Mouse (Mus musculus) spleen, postnatal 10 days (tissue): ENCODE measurements at regions not wholly inside any gene's neighbourhood (a gene's known extent, or its start where the extent isn't known, plus 50 kb on each side); places are given as distances from the start of the nearest gene placed in this dataset.
"Not testable (repeated sequence)": the region's sequence is repeated elsewhere in the genome, so short reads cannot be mapped to it uniquely, and the experiment has no call there.

Experiments
- DNase-seq, 2 experiments: peaks; one replicate each; pipeline ENCODE4 v3.0.0; 2021 to 2022; ENCODE audit warnings: low spot score in 2 of 2

DNA sequence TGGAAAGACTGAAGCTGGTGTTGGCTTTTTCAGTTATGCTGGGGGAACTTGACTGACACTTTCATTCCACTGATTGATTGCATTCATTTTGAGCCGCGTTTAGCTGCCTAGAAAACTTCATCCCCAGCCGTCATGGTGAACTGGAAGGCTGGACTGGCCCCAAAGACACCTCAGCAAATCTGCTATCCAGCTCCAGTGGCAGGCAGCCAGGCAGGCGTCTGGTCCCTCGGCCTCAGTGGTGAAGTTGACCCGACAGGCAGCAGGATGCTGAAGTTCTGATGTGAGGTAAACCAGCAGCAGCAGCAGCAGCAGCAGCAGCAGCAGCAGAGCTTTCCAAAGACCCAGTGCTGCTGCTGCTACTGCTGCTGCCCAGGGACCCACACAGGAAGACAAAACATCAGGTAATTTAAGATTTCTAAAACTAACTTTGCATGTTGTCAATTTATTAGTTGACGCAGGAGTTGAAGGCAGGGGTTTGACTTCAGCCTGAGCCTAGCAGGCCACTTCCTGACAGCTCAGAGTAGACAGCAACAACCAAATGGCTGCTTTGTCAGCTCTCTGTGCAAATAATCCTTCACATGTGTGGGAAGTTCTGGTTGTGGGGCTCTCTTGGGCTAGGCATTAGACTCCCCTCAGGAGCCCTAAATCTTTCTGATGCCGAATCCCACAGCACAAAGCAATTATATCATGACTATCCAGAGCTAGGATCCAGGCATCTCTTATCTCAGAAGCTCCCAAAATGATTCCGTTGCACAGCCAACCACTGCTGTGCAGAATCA, 200.4 kb upstream of the Nhs start:
- DNase-seq: no peak

GRCm38 (mm10) chrX:162348341-162348740, 188.8 kb upstream of the Nhs start:
- DNase-seq: no peak

DNA sequence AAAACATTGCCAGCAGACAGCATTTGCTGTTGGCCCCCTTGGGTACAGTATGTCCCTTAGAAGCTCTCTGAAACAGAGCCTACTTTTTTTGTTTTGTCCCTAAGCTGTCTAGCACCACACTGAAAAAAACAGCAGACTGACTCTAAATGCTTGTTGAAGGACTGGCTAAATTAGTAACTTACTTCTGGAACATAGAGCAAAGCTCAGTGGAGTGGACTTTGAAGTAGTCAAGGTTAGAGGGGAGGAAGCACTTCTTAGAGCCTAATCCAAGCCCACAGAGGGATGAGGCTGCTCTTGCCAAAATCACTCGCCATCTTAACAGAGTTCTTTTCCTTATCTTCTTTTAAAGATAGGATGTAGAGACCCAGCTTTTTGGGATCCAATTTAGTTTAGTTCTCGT, 188.4 kb upstream of the Nhs start:
- DNase-seq: no peak

DNA sequence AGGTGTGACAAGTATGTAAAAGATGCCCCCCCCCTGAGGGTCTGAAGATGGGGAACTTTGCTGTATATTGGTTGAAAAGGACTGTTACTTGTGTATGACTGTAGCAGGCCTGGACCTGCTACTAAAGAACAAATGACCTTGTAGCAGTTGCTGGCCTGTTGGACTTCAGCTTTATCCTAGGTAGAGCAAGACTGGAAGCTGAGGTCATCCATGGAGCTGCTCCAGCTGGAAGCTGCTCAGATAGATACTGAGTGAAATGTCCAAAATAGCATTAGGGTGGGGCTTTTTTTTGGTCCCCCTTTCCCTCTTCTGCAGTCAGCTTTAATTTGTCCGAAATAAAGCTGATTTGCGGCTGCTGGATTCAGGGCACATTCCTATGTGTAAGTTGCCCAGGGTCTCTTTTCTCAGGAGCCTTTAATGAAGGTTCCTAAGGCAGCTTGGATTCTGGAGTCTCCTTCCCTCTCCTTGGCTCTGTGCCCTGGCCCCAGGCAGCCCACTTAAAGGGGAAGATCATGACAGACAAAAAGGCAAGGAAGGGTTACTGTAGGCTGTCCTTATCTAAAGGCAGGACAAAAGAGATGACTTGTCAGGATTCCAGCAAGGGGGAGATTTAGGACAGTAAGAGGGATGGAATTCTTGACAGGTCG, 186.1 kb upstream of the Nhs start:
- no peak for DNase-seq

GRCm38 (mm10) chrX:162332121-162332520, 172.6 kb upstream of the Nhs start:
- no peak for DNase-seq

DNA sequence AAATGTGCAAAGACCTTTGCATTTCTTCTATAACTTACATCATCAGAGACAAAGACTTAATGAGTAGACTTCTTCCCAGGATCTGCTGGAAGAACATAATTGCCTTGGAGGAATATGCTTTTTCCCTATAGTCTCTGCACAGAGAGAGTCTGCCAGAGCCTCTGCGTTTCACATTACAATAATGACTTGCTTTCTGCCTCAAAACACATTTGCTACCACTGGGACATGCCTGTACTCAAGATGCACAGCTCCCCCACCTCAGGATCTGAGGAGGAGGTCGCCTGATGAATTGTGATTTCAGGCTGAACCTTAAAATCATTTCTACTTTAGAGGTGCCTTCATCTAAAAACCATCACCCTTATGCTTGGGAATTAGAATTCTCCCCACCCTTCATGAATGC, 148.1 kb upstream of the Nhs start:
- no peak for DNase-seq

DNA sequence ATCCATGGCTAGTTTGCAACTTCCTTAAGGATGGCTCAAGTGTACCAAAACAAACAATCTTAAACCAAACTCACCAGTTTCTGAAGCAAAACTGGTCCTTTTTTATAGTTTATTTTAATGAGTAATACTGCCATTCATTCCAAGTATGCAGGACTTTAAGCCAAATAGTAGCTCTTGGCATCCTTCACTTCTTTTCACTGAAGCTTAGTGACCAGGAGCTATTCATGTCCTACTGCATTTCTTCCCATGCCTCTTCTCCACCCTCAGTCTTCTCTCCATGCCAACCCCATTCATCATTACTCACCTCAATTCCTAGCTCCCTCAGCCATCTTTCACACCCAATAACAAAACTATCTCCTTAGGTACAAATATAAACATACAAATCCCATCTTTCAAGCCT, 144.6 kb upstream of the Nhs start:
- DNase-seq: no peak

GRCm38 (mm10) chrX:162302788-162303187, 143.3 kb upstream of the Nhs start:
- no peak for DNase-seq

GRCm38 (mm10) chrX:162291234-162291633, 131.7 kb upstream of the Nhs start:
- no peak for DNase-seq

DNA sequence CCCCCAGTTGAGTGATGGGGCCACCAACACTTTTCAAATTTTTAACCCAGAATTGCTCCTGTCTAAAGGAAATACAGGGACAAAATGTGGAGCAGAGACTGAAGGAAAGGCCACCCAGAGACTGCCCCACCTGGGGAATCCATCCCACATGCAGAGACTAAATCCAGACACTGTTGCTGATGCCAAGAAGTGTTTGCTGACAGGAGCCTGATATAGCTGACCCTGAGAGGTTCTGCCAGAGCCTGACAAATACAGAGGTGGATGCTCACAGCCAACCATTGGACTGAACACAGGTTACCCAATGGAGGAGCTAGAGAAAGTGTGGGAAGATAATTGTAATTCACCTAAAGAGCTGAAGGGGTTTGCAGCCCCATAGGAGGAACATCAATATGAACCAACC, 126.6 kb upstream of the Nhs start:
- DNase-seq: not testable (repeated sequence)

DNA sequence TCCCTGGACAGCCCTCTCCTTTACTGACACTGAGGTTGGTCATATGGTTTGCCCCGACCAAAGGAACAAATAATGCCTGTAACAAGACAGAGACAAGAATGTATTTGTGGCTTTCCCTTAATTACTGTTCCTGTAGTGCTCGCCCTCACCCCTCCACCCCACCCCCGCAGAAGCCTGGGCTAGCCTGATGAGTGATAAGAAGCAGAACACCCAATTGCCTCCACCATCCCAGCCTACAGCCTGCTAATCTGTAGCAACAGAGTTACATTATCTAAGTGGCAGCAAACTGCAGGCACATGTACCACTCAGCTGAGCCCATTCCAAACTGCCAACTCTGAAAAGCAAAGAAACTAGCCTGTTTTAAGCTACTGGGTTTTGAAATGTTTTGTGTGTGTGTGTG, 124.7 kb upstream of the Nhs start:
- DNase-seq: peak in 1 of 2 experiments; percentile 70

DNA sequence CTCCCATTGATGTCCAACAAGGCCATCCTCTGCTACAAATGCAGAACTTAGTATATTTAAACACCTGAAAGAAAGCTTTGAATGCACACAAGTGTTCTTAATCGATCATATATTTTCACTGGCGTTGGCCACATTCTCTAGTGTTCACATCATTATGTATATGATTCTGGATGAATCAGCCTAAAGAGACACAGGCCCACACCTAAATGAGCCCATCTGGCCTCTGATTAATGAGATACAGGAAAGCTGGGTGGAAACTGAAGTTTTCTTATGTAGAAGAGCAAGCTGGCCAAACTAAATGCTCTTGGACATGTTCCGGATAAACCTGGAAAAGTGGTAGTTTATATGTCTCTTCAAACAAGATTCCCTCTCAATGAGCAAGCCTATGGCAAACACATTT, 123.2 kb upstream of the Nhs start:
- DNase-seq: no peak

- DNase-seq: peak; percentile 39 to 65
These were observed 119.5 kb upstream of the Nhs start for GRCm38 (mm10) chrX:162278834-162279708.

- DNase-seq: no peak
These were observed 115.1 kb upstream of the Nhs start for GRCm38 (mm10) chrX:162274581-162274980.

DNA sequence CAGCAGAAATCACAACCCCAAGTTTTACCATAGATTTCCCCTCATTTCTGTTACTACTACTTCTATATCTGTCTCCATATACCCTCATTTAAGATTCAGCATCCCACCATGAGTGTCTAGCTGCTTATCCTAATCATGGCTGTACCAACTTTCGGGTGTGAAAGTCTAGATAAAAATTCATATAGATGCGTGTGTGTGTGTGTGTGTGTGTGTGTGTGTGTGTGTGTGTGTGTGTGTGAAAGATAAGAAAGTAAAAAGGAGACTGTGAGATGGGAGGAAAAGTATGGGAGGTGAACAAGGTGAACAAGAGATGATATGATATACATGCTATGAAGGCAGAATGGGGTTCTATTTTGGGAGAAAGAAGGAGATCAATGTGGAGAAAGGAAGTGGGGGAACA, 111.7 kb upstream of the Nhs start:
- DNase-seq: no peak

DNA sequence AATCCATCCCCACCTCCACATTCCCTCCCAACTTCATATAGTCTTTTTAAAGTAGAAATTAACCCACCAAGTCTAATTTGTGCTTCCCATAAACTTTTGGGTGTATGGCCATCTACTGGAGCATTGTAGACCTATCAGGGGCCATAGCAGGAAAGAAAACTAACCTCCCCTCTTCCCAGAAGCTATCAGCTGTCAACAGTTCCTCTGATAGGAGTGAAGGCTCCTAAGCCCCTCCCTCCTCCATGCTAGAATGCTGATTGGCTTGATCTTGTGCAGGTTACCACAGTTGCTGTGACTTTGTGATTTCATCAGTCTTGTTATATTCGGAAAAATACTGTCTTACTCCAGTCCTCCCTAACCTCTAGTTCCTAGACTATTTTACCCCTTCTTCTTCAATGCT, 109.4 kb upstream of the Nhs start:
- DNase-seq: no peak

GRCm38 (mm10) chrX:162268112-162268511, 108.6 kb upstream of the Nhs start:
- DNase-seq: no peak

GRCm38 (mm10) chrX:162267679-162268078, 108.1 kb upstream of the Nhs start:
- no peak for DNase-seq

GRCm38 (mm10) chrX:162266769-162267168, 107.2 kb upstream of the Nhs start:
- DNase-seq: no peak

GRCm38 (mm10) chrX:162257398-162257797, 97.9 kb upstream of the Nhs start:
- DNase-seq: no peak

DNA sequence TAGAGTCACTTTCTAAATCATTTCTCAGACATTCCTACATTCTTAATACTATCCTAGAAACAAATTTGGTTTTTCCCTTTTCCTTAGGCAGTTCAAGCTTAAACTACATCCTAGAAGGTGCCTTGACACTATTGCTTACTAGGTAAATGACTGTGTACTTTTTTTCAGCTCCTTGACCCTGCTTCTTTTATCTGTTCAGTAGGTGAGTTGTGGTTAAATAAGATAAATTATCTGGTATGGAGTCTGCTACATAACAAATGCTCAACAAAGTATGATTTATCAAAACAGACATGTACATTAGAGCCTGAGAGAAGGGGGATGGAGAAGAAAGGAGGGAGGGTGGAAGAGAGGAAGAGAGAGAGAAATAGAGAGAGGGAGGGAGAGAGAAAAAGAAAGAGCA, 96.3 kb upstream of the Nhs start:
- no peak for DNase-seq

DNA sequence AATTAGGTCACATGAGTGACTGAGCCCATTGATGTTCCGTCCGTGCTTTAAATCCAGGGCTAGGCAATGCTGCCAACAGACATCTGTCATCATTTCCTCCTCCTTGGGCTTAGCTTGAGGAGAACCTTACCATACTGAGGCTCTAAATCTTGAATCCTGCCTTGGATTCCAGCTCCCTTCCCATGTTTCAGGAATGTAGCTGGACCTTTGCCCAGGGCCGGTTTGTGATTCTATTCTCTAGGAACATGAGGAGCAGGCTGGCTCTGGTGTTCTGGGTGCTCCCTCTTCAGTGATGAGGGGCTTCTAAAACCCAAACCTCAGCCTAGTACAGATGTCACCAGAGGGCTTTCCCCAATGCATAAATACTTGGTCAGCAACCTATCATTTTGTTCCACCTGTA, 81.8 kb upstream of the Nhs start:
- no peak for DNase-seq

GRCm38 (mm10) chrX:162235552-162235951, 76.0 kb upstream of the Nhs start:
- DNase-seq: no peak
